Mouse (Mus musculus) cortical plate, adult 2 months (tissue): ENCODE data around the gene Entpd6.

ENCODE experiments used
- CTCF ChIP-seq: fragments of 200-500 bp; IDR thresholded peaks from 2 replicates; pipeline ENCODE4 v1.5.1; 2011; ENCODE audit warnings: mild to moderate bottlenecking, control low read depth, low read length; ENCODE audit not compliant: insufficient read depth; ENCODE audit errors: extremely low read depth
- POLR2A ChIP-seq: fragments of 200-500 bp; IDR thresholded peaks from 2 replicates; pipeline ENCODE4 v1.6.1; 2011; ENCODE audit warnings: mild to moderate bottlenecking, low read length, control low read depth; ENCODE audit not compliant: insufficient read depth; ENCODE audit errors: extremely low read depth

DNA sequence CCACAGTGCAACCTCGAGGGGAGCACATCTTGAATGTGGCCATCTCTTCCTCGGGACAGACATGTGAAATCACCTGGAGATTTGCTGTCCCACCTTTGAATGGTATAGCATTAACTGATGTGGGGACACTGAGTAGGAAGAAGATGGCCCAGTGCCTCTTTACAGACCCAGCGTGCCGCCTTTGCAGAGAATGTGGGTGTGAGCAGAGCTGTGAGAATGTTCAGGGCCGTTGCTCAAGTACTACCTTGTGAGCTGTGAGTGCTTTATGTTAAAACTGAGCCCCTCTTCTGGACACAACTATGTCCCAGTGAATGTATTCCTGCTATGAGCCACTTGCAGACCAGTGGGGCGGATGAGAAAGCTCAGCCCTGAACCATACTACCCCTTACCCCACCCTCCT is 22.3 kb downstream of the Entpd6 start:
- TF ChIP-seq CTCF (no peak), POLR2A (no peak)
